Mouse (Mus musculus) heart, adult 9 months (tissue): Measurements from ENCODE around the gene Elmsan1.
A peak's percentile ranks its signal among the peaks of the same experiment; 100 is the strongest.

Experiments
- DNase-seq, 2 experiments: peaks; one replicate each; pipeline ENCODE4 v3.0.0; 2022; ENCODE audit warnings: low spot score in 2 of 2

Gene Elmsan1

DNA sequence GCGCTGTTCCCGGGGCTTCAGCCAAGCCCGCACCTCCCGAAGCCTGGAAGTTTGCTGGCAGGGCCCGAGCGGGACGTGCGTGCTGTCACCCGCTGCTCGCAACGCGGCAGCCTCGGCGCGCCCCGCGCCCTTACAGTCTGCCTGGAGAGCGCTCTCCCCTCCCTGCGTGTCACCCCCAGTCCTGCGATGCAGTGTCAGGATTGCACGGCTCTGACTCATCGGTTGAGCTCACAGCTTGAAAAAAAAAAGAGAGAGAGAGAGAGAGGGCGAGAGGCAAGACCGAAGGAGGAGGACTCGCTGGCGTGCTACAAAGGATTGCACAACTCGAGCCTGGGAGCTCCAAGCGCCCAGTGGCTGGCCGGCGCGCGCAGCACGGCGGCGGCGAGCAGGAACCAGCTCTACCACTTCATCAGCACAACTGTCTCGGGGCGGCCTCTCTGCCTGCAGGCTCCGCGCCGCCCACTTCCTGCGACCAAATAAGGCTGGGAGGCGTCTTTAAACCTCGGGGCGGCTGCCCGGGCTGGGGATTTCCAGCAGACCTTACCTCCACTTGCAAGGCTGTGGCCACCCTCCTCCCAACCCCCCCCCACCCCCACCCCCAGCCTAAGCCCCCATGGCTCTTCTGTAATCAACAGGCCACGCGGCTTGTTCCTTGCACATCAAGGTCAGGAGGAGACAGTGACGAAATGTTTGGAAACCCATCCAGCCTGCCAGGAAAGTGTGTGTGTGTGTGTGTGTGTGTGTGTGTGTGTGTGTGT, 24.9 kb downstream of the Elmsan1 start:
- peak; percentile 96 to 97 for DNase-seq

DNA sequence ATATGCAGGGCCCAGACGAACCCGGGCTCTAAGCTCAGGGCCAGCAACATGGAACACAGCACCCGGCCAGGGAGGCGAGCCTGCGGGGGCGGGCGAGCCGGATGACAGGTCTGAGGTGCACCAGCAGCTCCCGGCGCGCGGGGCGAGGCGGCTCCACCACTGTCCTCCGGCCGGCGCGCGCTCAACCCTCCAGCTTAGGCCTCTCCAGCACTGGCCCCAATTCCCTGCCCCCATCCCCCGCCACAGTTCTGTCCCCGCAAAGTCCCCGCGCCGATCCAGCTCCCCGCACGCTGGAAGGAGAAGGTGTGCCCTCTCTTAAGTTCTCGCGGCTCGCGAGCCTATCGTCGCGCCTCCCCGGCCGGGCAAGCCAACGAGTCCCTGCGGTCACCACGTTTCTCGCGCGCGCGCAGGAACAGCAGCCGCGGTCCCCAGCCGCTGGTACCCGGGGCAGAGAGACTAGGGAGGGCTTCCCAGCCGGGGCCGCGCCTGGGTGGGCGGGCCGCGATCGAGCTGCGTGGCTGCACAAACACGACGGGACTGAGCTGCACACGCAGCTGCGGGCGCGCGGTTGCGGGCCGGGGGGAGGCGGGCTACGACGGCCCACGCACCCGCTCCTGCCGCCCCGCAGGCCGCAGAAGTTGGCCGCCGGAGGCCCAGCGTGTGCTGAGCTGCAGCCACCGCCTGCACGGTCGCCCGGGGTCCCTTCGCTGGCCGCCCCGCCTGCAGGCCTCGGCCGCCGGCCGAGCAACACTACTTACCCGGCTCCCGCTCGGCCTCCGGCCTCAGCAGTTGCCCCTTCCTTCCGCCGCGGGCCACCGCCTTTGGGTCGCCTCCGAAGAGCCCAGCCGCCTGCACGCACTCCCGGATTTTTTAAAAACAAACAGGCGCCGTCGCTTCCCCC, 25.7 kb downstream of the Elmsan1 start:
- peak; percentile 61 to 64 for DNase-seq

DNA sequence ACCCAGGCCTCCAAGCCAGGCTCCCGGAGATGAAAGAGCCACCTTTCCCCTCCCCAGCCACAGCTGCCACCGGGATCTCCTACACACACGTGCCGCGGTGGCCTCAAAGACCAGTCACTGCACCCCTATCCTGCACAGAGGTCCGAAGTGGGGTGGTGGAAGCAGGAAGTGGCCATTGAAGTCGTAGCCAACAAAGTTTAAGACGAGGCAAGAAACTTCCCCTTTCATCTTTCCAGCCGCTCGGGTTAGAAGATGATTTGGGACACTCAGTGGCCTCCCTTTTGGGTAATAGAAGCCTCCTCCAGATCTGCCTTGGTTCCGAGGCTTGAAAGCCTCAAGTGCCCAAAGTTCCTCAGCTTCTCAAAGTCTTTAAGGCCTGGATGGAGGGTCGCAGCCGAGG, 26.4 kb downstream of the Elmsan1 start:
- DNase-seq: no peak

DNA sequence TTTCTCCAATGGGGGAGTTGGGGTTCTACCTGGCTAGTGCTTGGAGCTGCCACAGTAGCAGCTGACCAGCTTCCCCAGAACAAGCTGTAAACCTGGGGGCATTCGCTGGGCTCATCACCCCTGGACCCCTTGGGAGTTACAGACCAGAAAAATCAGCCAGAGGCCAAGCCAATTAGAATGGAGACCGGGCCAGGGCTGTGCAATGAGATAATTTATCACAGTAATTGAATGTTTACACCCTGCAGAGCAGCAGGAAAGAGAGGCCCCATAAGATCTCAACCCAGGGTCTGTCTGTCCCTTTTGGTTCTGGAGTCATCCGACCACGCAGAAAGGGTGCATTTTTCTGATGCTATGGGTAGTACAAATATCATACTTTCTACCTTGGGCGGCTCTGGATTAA, 26.9 kb downstream of the Elmsan1 start:
- no peak for DNase-seq

DNA sequence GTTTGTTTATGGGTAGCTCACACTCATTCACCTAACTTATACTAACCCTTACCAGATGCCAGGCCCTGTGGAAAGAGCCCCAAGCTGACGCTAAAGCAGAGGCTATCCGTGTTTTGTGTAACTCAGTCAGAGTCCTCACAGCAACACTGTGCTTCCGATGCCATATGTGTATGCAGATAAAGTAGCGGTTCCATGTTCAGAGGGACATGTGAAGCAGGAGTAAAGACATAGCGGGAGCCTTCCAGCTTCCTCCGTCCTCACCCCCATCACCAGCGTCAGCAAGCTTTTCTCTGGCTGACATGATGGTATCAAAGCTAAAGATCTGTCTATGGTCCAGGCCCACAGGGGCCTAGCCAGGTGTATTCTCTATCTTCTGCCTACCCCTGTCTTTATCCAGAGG, 27.5 kb downstream of the Elmsan1 start:
- no peak for DNase-seq

DNA sequence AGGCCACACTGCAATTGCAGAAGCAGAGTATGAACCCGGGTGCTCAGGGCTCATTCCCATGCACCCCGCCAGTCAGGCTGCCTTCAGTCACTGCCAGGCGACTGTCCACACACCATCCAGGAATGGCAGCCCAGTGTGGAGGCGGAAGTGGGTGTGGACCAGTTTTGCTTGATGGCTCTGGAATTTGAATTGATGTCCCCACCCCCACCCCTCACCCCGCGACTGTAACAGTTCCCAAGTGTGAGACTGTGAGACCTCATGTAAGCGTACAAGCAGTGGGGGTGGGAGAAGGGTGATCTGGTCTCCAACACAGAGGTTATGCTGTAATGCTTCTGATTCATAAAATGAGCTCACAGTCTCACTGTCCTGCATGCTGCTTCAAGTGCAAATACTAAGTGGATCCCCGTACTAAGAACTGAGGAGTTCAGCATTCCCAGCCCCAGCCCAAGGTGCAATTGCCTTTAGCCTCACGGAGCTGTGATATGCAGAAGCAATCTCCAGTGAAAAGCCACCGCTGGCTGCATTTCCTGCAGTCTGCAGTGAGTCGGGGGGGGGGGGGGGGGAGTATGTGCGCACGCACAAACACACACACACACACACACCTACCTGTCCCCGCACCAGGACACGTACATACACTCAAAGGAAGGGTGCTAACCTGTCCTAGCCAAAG, 28.4 kb downstream of the Elmsan1 start:
- DNase-seq: no peak

DNA sequence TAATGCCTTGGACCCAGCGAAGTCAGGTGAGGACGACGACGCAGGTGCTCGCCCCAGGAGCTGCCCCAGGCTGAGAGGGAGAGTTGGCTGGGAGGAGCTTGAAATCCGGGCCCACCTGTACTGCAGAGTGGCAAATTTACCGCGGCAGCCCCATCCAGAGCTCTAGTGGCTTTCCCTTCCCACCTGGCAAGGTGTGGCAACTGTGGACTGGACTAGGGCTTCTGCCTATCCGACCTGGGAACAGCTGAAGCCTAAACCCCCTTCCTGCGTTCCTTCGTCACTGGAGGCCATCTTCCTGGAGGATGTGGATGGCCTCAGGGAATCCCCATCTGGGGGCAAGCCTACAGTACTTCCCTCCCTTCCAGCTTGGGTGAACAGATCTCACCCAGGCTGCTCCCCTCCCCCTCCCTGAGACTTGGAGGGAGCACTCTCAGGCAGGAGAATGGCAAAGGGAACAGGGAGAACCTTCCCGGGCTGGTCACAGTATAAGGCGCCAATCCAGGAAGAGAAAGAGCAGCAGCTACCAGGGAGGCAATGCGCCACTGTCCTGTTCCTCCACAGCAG, 29.7 kb downstream of the Elmsan1 start:
- no peak for DNase-seq

DNA sequence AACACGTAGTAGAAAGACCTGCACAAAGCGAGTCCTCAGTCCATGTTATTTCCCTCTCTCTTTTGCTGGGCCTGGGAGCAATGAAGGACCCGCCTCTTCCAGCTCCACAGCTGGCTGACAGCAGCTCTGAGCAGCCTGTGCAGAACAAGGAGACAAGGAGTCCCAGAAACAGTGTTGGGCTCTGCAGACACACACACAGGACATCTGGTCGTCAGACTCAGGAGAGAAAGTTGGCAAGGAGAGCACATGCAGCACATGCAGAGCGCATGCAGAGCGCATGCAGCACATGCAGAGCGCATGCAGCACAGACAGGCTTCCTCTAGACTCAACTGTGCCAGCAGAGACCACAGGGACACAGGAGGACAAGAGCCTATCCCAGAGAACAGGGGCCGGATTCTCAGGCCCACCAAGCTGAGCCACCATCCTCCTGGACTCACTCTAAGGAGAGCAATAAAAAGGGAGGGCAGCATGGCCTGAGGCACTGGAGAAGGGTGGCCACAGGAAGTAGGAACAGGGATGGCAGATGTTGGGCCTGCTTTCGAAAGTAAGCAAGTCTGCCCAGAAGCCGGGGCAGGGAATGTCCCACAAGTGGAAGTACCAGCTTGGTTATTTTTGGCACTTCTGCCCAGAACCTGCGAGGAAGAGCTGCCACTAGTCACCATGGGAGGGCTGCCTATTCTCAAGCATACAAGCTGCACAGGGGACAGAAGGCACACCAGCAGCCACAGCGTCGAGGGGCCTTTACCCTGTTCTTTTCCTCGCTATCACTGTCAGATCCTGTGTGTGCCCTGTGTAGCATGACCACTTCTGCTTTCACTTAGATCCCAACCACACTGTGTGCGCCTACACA, 30.7 kb downstream of the Elmsan1 start:
- DNase-seq: peak; percentile 70 to 75

DNA sequence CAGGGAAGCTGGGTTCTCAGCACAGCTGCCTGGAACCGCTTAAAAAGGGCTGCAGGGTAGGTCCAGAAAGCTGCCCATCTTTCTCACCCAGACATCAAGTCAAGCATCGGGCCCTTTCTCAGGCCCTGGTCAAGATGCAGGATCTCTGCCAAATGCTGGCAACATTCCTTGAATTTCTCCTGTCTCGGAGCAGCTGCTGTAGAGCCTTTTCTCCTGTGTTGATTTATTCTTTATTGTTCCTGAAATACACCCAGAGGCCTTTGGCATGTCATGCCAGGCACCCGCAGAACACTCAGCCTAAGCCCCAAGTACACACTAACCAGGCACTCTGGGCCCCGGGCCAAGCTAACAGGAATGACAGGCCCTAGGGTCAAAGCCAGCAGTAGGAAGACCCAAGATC, 31.7 kb downstream of the Elmsan1 start:
- DNase-seq: peak in 1 of 2 experiments; percentile 51

DNA sequence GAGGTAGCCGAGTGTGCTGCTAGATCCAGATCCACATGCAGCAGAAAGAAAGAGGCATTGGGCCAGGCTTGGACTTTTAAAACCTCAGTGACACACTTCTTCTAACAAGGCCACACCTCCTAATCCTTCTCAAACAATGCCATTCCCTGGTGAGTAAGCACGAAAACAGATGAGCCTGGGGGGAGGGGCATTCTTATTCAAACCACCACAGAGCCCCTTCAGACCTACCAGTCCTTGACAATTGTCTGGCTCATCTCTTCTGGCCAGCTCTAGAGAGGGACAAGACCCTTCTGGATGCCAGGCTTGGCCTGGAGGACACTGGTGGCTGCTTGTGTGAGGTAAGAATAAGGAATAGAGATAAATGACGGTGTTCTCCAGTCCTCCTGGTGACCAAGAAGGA, 32.1 kb downstream of the Elmsan1 start:
- DNase-seq: no peak

DNA sequence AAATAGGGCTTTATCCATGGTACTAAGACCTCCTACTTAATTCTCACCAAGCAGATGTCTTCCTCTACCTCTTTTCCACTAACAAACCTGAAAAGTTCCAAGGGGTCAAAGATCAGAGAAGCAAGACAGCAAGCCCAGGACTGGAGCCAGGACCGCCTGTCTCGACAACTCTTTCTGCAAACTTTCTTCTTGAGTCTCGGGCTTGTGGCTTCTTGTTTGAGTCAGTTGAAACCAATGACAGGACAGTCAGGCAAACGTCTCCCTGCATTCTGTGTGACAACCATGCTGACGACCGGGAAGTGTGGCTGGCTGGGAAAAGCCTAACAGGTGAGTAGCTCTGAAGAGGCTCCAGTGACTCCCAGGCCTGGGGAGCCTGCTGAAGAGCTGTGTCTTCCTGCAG, 33.1 kb downstream of the Elmsan1 start:
- DNase-seq: no peak

DNA sequence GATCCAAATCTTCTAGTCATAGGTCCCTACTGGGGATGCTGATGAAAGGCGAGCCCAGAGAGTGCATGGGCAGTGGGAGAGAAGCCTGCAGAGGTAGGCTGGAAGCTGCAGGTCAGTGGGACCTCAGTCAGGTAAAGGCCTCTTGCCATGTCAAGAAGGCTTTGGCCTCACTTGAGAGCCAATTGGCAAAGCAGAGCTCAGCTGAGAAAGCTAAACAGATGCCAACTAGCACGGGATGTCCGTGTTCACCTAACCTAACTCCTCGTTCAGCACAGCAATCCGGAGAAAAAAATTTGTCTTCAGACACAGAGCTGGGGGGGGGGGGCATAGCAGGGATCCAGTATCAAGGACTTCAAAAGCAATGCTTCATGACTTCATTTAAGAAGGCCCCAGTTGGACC, 33.7 kb downstream of the Elmsan1 start:
- DNase-seq: no peak

DNA sequence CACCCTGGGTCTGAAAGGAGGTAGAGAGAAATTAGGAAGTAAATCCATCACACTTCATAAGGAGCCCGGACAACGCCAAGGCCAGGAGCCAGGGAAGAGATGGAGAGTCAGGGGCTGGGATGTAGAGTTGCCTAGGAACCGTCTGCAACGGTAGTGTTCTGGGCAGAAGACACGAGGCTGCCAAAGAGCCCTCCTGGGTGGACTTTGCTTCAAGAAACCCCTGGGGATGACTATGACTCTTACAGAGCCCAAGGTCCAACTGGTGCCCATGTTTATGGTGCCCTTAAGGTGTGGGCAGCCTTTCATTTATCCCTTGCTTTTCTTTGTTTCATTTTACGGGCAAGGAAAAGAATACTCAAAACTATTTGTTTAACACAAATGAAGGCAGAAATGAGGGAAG, 36.7 kb downstream of the Elmsan1 start:
- DNase-seq: no peak

DNA sequence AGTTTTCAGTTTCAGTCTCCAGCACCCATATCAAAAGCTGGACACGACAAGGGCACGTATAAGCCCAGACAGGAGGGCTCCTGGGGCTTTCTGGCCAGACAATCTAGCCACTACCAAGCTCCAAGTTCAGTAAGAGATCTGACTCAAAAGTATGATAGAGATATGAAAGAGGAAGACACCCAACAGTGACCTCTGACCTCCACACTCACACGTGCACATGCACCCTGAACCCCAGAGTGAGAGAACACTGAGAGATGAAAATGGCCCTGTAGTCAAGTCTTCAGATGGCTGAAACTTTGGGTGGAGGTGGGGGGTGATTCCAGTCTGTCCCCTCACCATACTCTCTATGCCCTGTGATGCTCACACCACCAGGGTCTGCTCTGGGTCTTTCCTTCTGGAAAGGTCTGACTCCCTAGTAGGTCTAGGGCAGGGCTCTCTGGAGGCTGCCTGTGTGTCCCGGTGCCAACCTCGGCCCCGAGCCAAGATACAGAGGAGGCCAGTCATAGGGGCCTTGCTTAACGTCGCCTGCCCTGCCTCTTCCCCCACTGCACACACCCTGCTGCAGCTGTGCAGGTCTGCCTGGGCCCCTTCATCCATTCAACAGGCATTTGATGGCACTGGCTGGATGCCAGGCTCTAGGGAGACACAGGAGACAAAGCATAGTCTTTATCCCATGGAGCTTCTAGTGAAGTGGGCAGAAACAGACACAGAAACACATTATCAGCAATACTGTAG, 37.8 kb downstream of the Elmsan1 start:
- DNase-seq: peak; percentile 68 to 80

DNA sequence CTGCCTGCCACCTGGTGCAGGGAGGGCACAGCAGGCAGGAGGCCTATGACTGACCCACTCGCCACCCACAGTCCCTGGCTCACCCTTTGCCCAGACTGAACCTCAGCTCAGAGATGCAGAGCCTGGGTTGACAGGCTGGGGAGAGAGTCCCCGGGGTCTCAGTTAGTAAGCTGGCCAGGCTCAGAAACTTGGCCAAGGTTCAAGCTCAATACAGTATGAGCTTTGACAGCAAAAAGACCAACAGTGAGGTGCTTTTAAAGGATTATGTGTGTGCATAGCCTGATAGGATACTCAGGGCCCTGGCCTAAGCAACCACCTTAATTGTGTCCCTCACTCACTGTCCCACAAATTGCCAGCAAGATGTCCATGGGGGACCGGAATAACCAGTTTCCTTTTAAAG, 38.6 kb downstream of the Elmsan1 start:
- DNase-seq: no peak

DNA sequence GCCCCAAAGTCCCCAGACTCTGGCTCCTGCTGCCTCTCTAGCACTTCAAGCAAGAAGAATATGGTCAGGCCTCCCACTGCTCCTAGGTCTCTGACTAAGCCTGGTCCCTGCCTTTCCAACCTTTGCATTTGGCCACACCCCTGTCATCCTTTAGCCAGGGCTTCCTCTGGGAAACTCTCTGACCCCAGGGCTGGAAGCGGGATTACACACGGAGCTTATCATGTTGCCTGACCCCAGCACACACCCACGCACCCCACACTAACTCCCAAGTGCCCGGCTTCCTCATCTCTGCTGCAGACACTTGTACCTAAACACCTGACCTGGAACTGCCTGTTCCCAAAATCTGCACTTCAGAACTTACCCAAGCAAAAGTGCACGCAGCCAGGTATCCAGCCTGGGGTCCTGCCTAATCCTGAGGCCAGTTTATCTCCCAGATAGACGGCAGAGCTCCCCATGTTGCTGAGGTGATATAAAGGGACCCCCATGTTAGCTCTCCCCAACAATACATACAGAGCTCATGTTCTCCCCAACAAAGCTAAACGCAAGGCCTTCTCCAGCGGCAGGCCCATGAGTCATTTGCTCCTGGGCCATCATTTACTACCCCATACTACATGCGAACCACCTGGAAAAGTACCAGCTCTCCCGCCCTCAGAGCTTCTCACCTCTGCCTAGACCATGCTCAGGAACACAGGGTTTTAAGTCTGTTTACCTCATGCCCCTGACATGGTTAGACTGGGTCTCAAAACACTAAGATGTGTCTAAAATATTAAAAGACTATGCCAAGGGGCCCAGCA, 39.8 kb downstream of the Elmsan1 start:
- no peak for DNase-seq

DNA sequence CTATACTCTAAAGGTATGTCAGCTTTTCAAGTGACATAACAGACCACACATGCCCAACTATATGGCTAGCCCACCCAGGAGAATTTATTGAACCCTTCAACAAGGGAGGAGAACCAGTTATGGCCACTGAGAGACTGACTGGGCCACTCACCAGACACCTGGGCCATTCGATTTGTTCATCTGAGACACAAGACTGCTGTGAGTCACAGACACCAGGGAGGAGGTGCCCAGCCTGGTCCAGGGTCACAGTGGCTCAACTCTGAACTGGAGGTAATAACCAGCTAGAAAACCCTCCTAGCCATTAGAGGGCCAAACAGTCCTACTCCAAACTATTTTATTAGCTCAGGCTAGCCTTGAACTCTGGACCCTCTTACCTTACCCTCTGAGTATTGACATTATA, 40.6 kb downstream of the Elmsan1 start:
- no peak for DNase-seq

DNA sequence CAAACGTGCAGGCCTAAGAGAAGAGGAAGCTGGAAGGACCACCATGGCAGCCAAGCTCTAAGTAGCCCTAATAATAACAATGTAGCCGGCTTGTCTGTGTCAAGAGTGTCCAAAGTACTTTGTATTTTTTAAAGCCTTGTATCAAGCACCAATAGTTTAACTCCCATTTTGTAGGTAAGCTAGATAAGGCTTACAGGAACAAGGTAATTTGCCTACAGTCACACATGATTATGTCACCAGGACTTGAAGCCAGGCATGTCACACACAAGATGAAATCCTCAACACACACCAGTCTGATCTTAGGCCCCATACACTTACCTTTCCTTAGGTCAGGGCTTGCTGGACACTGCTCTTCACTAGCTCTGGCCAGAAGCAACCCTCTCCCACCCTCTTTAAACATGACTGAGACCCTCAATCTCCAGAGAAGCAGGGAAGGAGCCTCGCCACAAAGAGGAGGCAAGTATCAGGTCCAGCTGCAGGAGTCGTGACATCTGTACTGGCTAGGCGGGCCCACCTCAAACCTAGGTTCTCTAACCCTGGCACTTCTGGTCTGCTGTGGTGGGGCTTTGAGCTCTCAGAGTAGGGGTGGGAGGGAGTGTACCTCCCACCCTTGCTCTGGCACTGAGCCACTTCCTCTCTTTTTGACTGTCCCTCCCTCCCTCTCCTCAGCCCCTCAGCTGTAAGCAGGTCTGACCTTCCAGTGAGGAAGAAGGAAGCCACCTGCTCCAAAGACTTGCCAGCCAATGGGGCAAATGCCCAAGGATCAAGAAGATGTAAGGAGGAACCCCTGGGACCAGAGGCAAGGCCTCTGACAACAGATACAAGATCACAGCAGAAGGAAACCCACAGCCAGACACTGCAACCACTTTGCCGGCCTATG, 41.6 kb downstream of the Elmsan1 start:
- DNase-seq: no peak
